In genomic region chr12:58207956-58208355, GRCm38 (mm10) we compare ENCODE assay signal across 18 mouse cellular contexts. TPM values are rescaled to one million over a fixed set of nuclear protein-coding genes. Genes with fewer than 3 reads are reported as not detected.
"Had no signal": no experiment of that assay in that cellular context is flagged by ENCODE, and none has a peak within 500 bp of the region (broad histone marks: within the 10 kb centered on the region; RNA-seq: fewer than 3 reads in every experiment).

No protein-coding gene starts in this region.

- H3K4me2 ChIP-seq: lung, embryonic 15.5 days; midbrain, embryonic 11.5 days; midbrain, embryonic 13.5 days; midbrain, embryonic 15.5 days; neural tube, embryonic 12.5 days; stomach, embryonic 15.5 days had no signal

- H3K9me3 ChIP-seq: lung, embryonic 15.5 days; midbrain, embryonic 13.5 days; midbrain, embryonic 15.5 days; neural tube, embryonic 12.5 days; stomach, embryonic 15.5 days had no signal

- H3K4me3 ChIP-seq: lung, embryonic 15.5 days; megakaryocyte, embryonic 14.5 days; midbrain, embryonic 13.5 days; midbrain, embryonic 15.5 days; neural tube, embryonic 12.5 days; stomach, embryonic 15.5 days had no signal

- H3K36me3 ChIP-seq: lung, embryonic 15.5 days; midbrain, embryonic 13.5 days; midbrain, embryonic 15.5 days; neural tube, embryonic 12.5 days; stomach, embryonic 15.5 days had no signal

- H3K27ac ChIP-seq: lung, embryonic 15.5 days; macrophage; midbrain, embryonic 13.5 days; midbrain, embryonic 15.5 days; neural tube, embryonic 12.5 days; stomach, embryonic 15.5 days; stomach, postnatal 0 days had no signal

- DNase-seq: lung, adult 2 months; lung, postnatal 14 days; lung, postnatal 36 days; right cerebral cortex, postnatal 14 days; thymus, adult 2 months; thymus, postnatal 36 days had no signal

- H3K9ac ChIP-seq: lung, embryonic 15.5 days; midbrain, embryonic 13.5 days; midbrain, embryonic 15.5 days; neural tube, embryonic 12.5 days; stomach, embryonic 15.5 days had no signal

- ATAC-seq: lung, postnatal 0 days; midbrain, embryonic 13.5 days; midbrain, embryonic 15.5 days had no signal

RNA-seq across cellular contexts. Expression of gene Sstr1, which starts 3.6 kb away (rescaled TPM):
- polyA plus RNA-seq: lung, postnatal 0 days; macrophage; spleen, adult 2 months; testis, adult 2 months had no signal
